ENCODE assay signal across 8 mouse cellular contexts in the genomic region with DNA sequence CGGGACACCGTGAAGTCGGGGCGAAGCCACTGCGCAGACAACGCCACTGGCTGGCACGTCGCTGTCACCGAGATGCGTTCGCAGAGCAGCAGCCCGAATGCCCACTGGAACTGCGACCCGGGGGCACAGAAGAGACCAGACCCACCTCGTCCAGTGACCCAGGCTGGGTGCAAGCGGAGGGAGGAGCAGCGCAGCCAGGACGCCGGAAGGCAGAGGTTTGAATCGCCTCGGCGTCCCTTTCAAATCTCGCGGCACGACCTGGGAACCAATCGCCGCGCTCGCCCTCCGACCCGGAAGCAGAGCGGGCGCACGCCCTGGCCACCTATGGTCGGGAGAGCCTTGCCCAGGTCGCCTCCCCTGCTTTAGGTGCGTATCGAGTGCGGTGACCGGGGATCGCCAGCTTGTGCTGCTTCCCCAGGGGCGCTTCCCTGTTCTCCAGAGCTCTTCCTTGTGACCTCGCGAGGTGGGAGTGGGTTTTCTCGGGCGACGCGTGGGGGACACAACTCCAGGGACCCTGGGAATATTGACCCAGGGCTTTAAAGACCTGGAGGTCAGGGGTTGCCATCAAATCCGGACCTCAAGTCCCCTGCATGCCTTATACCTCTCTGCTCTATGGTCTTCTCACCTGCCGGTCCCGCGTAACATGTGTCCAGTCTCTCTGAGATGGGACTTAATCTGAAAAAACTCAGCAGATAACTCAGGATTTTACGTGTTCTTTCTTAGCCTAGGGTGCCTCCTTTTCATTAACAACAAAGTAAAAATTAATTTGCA. TPM values are rescaled to one million over a fixed set of nuclear protein-coding genes. Genes with fewer than 3 reads are reported as not detected.
DNase-seq lines count a peak whose midpoint lies in the region; ATAC-seq and TF ChIP-seq lines count a peak whose summit lies in the region.

A gene (minus strand): TSS at position 235 of the 771 bp plus-strand sequence.
A gene (plus strand): TSS at position 286 of the 771 bp plus-strand sequence.

- no peaks in the 10 kb centered on the region for H3K27me3 ChIP-seq in forebrain, embryonic 15.5 days
- H3K27me3 ChIP-seq in thymus, adult 2 months (ENCODE audit: control insufficient read depth, insufficient read depth, low read length) = no peaks in the 10 kb centered on the region

- peaks cover 2% of the 10 kb centered on the region; the same call in 1 of the 2 replicates for H3K36me3 ChIP-seq in forebrain, embryonic 15.5 days
- peaks cover 10% of the 10 kb centered on the region; the same call in 1 of the 2 replicates for H3K36me3 ChIP-seq in thymus, adult 2 months (ENCODE audit: control insufficient read depth, insufficient read depth, low read length)

- intact Hi-C loops in heart, postnatal 25 days (cut with DNase I) = no loop called here

- peak within 1 kb of the TSS; percentile 71 for H3K4me3 ChIP-seq in forebrain, embryonic 15.5 days
- peak within 1 kb of the TSS; percentile 94 for H3K4me3 ChIP-seq in lung, adult 2 months (replicated peaks; ENCODE audit: extremely low read depth, low read depth, low read length)
- H3K4me3 ChIP-seq in thymus, adult 2 months (ENCODE audit: control insufficient read depth, insufficient read depth, low read length) = peak within 1 kb of the TSS; percentile 98

- H3K4me1 ChIP-seq in forebrain, embryonic 15.5 days = peaks cover 27% of the 10 kb centered on the region
- H3K4me1 ChIP-seq in lung, adult 2 months (ENCODE audit: control insufficient read depth, insufficient read depth, low read length) = no peaks in the 10 kb centered on the region
- peaks cover 7% of the 10 kb centered on the region for H3K4me1 ChIP-seq in thymus, adult 2 months (replicated peaks; ENCODE audit: control insufficient read depth, insufficient read depth, low read length)

- H3K27ac ChIP-seq in forebrain, embryonic 15.5 days (replicated peaks) = 0 out of 2 replicates have a peak within 1 kb of the TSS, but pooled peaks have one; percentile 5
- no peak within 1 kb of the TSS for H3K27ac ChIP-seq in thymus, adult 2 months (ENCODE audit: control insufficient read depth, insufficient read depth, low read length)

- peak; percentile 85 for DNase-seq in ES-CJ7 (ENCODE audit: low read depth, low spot score)
- peak; percentile 78 for DNase-seq in cerebellum, adult 11 months
- DNase-seq in heart, postnatal 25 days (ENCODE audit: low spot score) = peak; percentile 68
- peak; percentile 59 to 83 for DNase-seq in layer of hippocampus, adult 18-20 months (ENCODE audit: low spot score in 2 of 2)
- peak; percentile 87 for DNase-seq in lung, adult 2 months
- peak; percentile 93 for DNase-seq in thymus, adult 2 months

- TF ChIP-seq POLR2A in lung, adult 2 months (IDR thresholded peaks at IDR 0.05; ENCODE audit: borderline replicate concordance, extremely low read depth, low read depth, low read length) = peak; percentile 80
- TF ChIP-seq POLR2A in thymus, adult 2 months (IDR thresholded peaks at IDR 0.05; ENCODE audit: control insufficient read depth, extremely low read depth, insufficient read depth, low read length, poor library complexity) = peak; percentile 52; the same call in 1 of the 2 replicates

- peak; percentile 98 for ATAC-seq in forebrain, embryonic 15.5 days (replicated peaks)
- ATAC-seq in neutrophil, adult 5-6 weeks (ENCODE audit: extremely low read depth, insufficient number of reproducible peaks, low FRiP score, poor library complexity, severe bottlenecking) = peak; percentile 95

- H3K9ac ChIP-seq in forebrain, embryonic 15.5 days (replicated peaks) = peak within 1 kb of the TSS; percentile 59

- H3K4me2 ChIP-seq in forebrain, embryonic 15.5 days (replicated peaks) = peak within 1 kb of the TSS; percentile 79

- WGBS in forebrain, embryonic 15.5 days = under 1% methylated on average over 53 of the region's 53 CpGs
- WGBS in lung, adult 2 months = under 1% methylated on average over 53 of the region's 53 CpGs
- under 1% methylated on average over 53 of the region's 53 CpGs for WGBS in thymus, adult 2 months

- no peaks in the 10 kb centered on the region for H3K9me3 ChIP-seq in forebrain, embryonic 15.5 days

- no peak for TF ChIP-seq CTCF in lung, adult 2 months (IDR thresholded peaks at IDR 0.05; ENCODE audit: insufficient read depth, low read length)
- no peak for TF ChIP-seq CTCF in thymus, adult 2 months (IDR thresholded peaks at IDR 0.05; ENCODE audit: borderline replicate concordance, control insufficient read depth, extremely low read depth, insufficient read depth, low read length, poor library complexity)

RNA-seq across cellular contexts. Expression of the first gene that starts in this region (rescaled TPM):
- 5.5 and 5.6 TPM in 2 replicates for polyA plus RNA-seq in forebrain, embryonic 15.5 days (2015; fragmentation: Nextera tagmentation; extraction: Ambion mirVana)
- under 1 TPM; 0.16 to 0.45 TPM for total RNA-seq in heart, postnatal 25 days (2021)
- 1 to 10 TPM in 1 of 2 experiments, under 1 TPM in 1; 0.54 to 1.3 TPM for total RNA-seq in layer of hippocampus, adult 18-20 months (2021)
- polyA plus RNA-seq in lung, adult 2 months (2012; rRNA removed) = 0.24 and 0.25 TPM in 2 replicates
- total RNA-seq in neutrophil, adult 5-6 weeks (2017) = 0.49 and 1.3 TPM in 2 replicates
- polyA plus RNA-seq in thymus, adult 2 months (2012; rRNA removed) = 3.5 and 4.0 TPM in 2 replicates

RNA-seq across cellular contexts. Expression of the second gene that starts in this region (rescaled TPM):
- 39.8 and 42.7 TPM in 2 replicates for polyA plus RNA-seq in forebrain, embryonic 15.5 days (2015; fragmentation: Nextera tagmentation; extraction: Ambion mirVana)
- 1 to 10 TPM; 7.3 to 8.0 TPM for total RNA-seq in heart, postnatal 25 days (2021)
- total RNA-seq in layer of hippocampus, adult 18-20 months (2021) = 1 to 10 TPM; 5.3 to 6.1 TPM
- 2.3 and 3.6 TPM in 2 replicates for polyA plus RNA-seq in lung, adult 2 months (2012; rRNA removed)
- 11.9 and 14.1 TPM in 2 replicates for total RNA-seq in neutrophil, adult 5-6 weeks (2017)
- polyA plus RNA-seq in thymus, adult 2 months (2012; rRNA removed) = 12.3 and 12.6 TPM in 2 replicates
